Mouse (Mus musculus): ENCODE data around the gene Rwdd3. TPM values are rescaled to one million over a fixed set of nuclear protein-coding genes. Genes with fewer than 3 reads are reported as not detected.

Rwdd3 gene
- polyA plus RNA-seq, 1 experiment from 2014 or later, result 22.9 TPM

DNA sequence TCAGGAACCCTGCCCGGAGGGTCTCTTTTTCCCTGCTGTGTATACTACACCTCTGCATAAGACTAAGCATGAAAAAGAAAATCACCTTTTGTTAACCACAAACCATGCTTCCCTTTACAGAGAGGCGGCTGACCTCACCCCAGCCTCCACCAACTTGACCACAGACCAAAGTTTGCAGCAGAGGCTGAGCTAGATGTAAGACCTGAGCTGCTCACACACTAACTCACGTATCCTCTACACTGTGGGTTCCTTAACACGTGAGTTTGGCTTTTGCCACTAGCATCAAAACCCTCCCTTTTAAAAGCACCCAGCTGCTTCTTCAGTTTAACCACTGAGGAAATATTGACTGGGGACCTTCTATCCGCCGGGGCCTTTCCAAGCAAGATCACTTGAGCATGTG lies 64.0 kb downstream of the Rwdd3 start:
- no peaks in the 10 kb centered on the region for H3K27me3 ChIP-seq
- H3K4me3 ChIP-seq, result no peak overlapping the region
- no peak for ATAC-seq
- H3K4me1 ChIP-seq, result peaks cover 13% of the 10 kb centered on the region
- no peak overlapping the region for H3K4me2 ChIP-seq
- no peak overlapping the region for H3K9ac ChIP-seq
- WGBS, result 93% methylated on average over 6 of the region's 6 CpGs
- peaks cover 5% of the 10 kb centered on the region; the same call in 1 of the 2 replicates for H3K9me3 ChIP-seq (replicated peaks)
- H3K27ac ChIP-seq, result no peak overlapping the region
- no peaks in the 10 kb centered on the region for H3K36me3 ChIP-seq (ENCODE audit: poor library complexity, severe bottlenecking)

DNA sequence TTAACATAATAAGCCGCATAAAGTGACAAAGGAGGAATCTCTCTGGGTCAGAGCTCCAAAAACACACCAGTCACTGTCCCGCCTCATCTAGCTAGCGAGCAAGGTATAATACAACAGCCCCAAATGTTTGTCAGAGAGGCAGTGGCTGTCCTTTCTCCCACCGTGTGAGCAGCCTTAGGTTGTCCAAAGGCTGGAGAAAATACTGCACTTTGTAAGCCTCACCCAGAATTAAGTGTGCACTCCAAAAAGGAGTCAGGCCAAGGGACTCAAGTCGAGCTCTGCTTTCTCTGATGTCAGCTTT lies 66.1 kb downstream of the Rwdd3 start:
- WGBS, result 67% methylated on average over 5 of the region's 5 CpGs
- Histone ChIP-seq H3K27me3 (no peaks in the 10 kb centered on the region), H3K36me3 (ENCODE audit: poor library complexity, severe bottlenecking) (no peaks in the 10 kb centered on the region), H3K9me3 (replicated peaks) (peaks cover 5% of the 10 kb centered on the region; the same call in 1 of the 2 replicates), H3K27ac (no peak overlapping the region), H3K9ac (no peak overlapping the region), H3K4me2 (peak overlapping the region; percentile 49), H3K4me3 (no peak overlapping the region), H3K4me1 (peaks cover 16% of the 10 kb centered on the region)
- peak; percentile 5 for ATAC-seq

Other genes starting within 250 kb of the Rwdd3 start
- gene Tmem56, start 111.4 kb upstream of the Rwdd3 start, polyA plus RNA-seq (2015; fragmentation: Nextera tagmentation; extraction: Ambion mirVana), result 2.1 and 2.4 TPM in 2 replicates
- 33.1 and 34.8 TPM in 2 replicates for gene Alg14, start 120.1 kb upstream of the Rwdd3 start, polyA plus RNA-seq (2015; fragmentation: Nextera tagmentation; extraction: Ambion mirVana)